Mouse (Mus musculus) hindbrain, embryonic 14.5 days (tissue): ENCODE results near the gene Tigar. TPM values are rescaled to one million over a fixed set of nuclear protein-coding genes. Genes with fewer than 3 reads are reported as not detected.

Experiments
- ATAC-seq: fragments of 200-750 bp; cut with Nextera tagmentation; 2 replicates; pipeline ENCODE4 v1.8.0; 2017; ENCODE audit warnings: moderate number of reproducible peaks, mild to moderate bottlenecking, moderate TSS enrichment, moderate library complexity; ENCODE audit not compliant: low FRiP score
- DNase-seq: peaks from one replicate; pipeline ENCODE4 v3.0.0-alpha.2; 2015; ENCODE audit warnings: low spot score
- H3K27ac ChIP-seq: fragments of 300-500 bp; sonication (generic); 2 replicates; pipeline ENCODE4 v1.5.1; 2014; ENCODE audit warnings: mild to moderate bottlenecking, moderate library complexity
- H3K27me3 ChIP-seq: fragments of 300-500 bp; sonication (generic); 2 replicates; pipeline ENCODE4 v1.6.1; 2014; ENCODE audit warnings: mild to moderate bottlenecking, low read length, mixed read lengths; ENCODE audit not compliant: control insufficient read depth, insufficient read depth
- H3K36me3 ChIP-seq: fragments of 300-500 bp; sonication (generic); replicated peaks from 2 replicates; pipeline ENCODE4 v1.6.1; 2014; ENCODE audit not compliant: control insufficient read depth, insufficient read depth
- H3K4me1 ChIP-seq: fragments of 300-500 bp; sonication (generic); replicated peaks from 2 replicates; pipeline ENCODE4 v1.6.1; 2014; ENCODE audit warnings: antibody characterized with exemption, low read length, mixed read lengths; ENCODE audit not compliant: control insufficient read depth, insufficient read depth
- H3K4me2 ChIP-seq: fragments of 300-500 bp; sonication (generic); replicated peaks from 2 replicates; pipeline ENCODE4 v1.6.1; 2014; ENCODE audit warnings: mild to moderate bottlenecking, moderate library complexity
- H3K4me3 ChIP-seq: fragments of 300-500 bp; sonication (generic); replicated peaks from 2 replicates; pipeline ENCODE4 v1.5.1; 2014; ENCODE audit warnings: mild to moderate bottlenecking, low read length
- H3K9ac ChIP-seq: fragments of 300-500 bp; sonication (generic); 2 replicates; pipeline ENCODE4 v1.6.1; 2014
- H3K9me3 ChIP-seq: fragments of 300-500 bp; sonication (generic); 2 replicates; pipeline ENCODE4 v1.6.1; 2016; ENCODE audit warnings: low read length; ENCODE audit not compliant: control insufficient read depth
- WGBS: fragments of 180-500 bp; shearing (Covaris S2); extraction: QIAGEN DNeasy Blood & Tissue Kit; methylation state at CpG from one replicate; pipeline ENCODE4 v1.1.7; 2014; 5-methylcytosine and 5-hydroxymethylcytosine counted together
- polyA plus RNA-seq: library from polyadenylated mRNA; unstranded; fragments of >200 nt; fragmentation: Nextera tagmentation; extraction: Ambion mirVana; gene quantifications from 2 replicates; pipeline ENCODE4 v1.2.1, GENCODE M21; 2014

The Tigar gene
- polyA plus RNA-seq, 1 experiment from 2014 or later: 6.5 TPM

- Histone ChIP-seq H3K4me1 (no peaks in the 10 kb centered on the region; the same call in 1 of the 2 replicates), H3K36me3 (no peaks in the 10 kb centered on the region), H3K9me3 (no peaks in the 10 kb centered on the region), H3K4me2 (no peak overlapping the region), H3K4me3 (no peak overlapping the region), H3K27ac (no peak overlapping the region), H3K27me3 (no peaks in the 10 kb centered on the region), H3K9ac (no peak overlapping the region)
- 92% methylated on average over 14 of the region's 14 CpGs for WGBS
- DNase-seq (no peak), ATAC-seq (no peak)
Observed at GRCm38 (mm10) chr6:127129659-127130058, 20.3 kb upstream of the Tigar start.

DNA sequence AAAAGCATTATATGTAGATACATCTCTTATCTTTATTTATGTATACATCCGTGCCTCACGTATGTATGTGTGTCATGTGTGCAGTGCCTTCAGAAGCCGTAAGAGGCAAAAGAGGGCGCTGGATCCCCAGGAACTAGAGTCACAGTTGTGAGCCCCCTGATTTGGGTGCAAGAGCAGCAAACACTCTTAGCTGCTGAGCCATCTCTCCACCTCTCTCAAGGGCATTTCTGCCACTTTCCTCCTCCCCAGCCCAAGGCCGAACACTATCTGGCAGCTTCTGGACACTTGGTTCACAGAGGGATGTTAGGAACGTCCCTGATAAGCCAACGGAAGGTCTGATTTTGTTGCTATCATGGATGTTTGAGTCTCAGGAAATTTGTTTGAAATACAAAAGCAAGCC is 14.1 kb upstream of the Tigar start:
- DNase-seq (no peak), ATAC-seq (no peak)
- Histone ChIP-seq H3K27ac (no peak overlapping the region), H3K9ac (no peak overlapping the region), H3K27me3 (no peaks in the 10 kb centered on the region), H3K4me2 (no peak overlapping the region), H3K4me3 (no peak overlapping the region), H3K9me3 (no peaks in the 10 kb centered on the region), H3K4me1 (no peaks in the 10 kb centered on the region), H3K36me3 (no peaks in the 10 kb centered on the region)
- WGBS: 87% methylated on average over 7 of the region's 7 CpGs

GRCm38 (mm10) chr6:127122996-127123395 is 13.6 kb upstream of the Tigar start:
- no peaks in the 10 kb centered on the region for H3K36me3 ChIP-seq
- WGBS: 90% methylated on average over 5 of the region's 5 CpGs
- H3K9ac ChIP-seq: no peak overlapping the region
- no peaks in the 10 kb centered on the region for H3K4me1 ChIP-seq
- no peak overlapping the region for H3K27ac ChIP-seq
- no peak overlapping the region for H3K4me2 ChIP-seq
- no peaks in the 10 kb centered on the region for H3K9me3 ChIP-seq
- no peak overlapping the region for H3K4me3 ChIP-seq
- no peak for ATAC-seq
- DNase-seq: no peak
- H3K27me3 ChIP-seq: no peaks in the 10 kb centered on the region

GRCm38 (mm10) chr6:127122221-127122806 is 13.0 kb upstream of the Tigar start:
- Histone ChIP-seq H3K27ac (no peak overlapping the region), H3K4me1 (no peaks in the 10 kb centered on the region), H3K9ac (no peak overlapping the region), H3K27me3 (no peaks in the 10 kb centered on the region), H3K36me3 (no peaks in the 10 kb centered on the region), H3K9me3 (no peaks in the 10 kb centered on the region), H3K4me3 (no peak overlapping the region), H3K4me2 (no peak overlapping the region)
- ATAC-seq (no peak), DNase-seq (no peak)
- WGBS: 77% methylated on average over 4 of the region's 4 CpGs

DNA sequence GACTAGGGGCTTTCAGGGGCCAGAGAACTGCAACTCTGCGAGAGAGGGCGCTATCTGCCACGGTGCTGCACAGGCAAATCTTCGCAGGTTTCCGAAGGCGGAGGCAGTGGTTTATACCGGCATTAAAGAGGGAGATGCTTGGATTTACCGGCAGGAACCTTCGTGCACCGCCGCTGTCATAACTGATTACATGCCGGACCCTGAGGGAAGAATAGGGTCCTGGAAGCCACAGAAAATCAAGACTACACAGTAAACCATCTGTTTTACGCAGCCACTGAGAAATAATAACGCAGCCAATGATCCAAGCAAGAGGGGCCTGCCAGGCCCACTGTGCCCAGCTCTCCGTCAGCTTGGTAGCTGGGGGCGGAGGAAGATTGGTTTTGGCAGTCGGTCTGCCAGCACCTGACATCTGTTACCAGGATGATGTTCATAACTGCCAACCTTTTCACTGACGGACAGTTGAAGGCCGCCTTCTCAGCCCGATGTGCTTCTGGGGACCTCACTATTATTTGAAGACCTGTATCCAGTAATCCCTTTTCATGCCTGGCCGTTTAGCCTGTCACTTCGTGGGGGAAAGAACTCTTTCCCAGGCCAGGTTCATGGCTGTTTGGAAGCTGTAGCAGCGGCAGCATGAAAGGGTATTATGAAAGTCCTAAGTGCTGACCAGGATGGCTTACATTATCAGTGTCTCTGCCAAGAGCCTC is 5.5 kb upstream of the Tigar start:
- Histone ChIP-seq H3K27me3 (0 out of 2 replicates have a peak, but pooled peaks cover 2% of the 10 kb centered on the region), H3K9me3 (no peaks in the 10 kb centered on the region), H3K4me1 (0 out of 2 replicates have a peak, but pooled peaks cover 3% of the 10 kb centered on the region), H3K9ac (no peak overlapping the region), H3K27ac (no peak overlapping the region), H3K4me3 (no peak overlapping the region), H3K36me3 (no peaks in the 10 kb centered on the region), H3K4me2 (no peak overlapping the region)
- WGBS: 53% methylated on average over 23 of the region's 23 CpGs
- ATAC-seq (peak; percentile 64; the same call in 1 of the 2 replicates), DNase-seq (peak; percentile 44)

GRCm38 (mm10) chr6:127108368-127109060 is 843 bp downstream of the Tigar start:
- Histone ChIP-seq H3K9me3 (no peaks in the 10 kb centered on the region), H3K4me2 (peak overlapping the region; percentile 79), H3K9ac (peak overlapping the region; percentile 63), H3K36me3 (no peaks in the 10 kb centered on the region), H3K27ac (no peak overlapping the region), H3K27me3 (no peaks in the 10 kb centered on the region), H3K4me1 (peaks cover 10% of the 10 kb centered on the region), H3K4me3 (peak overlapping the region; percentile 58)
- DNase-seq (no peak), ATAC-seq (no peak)
- WGBS: 44% methylated on average over 20 of the region's 20 CpGs

DNA sequence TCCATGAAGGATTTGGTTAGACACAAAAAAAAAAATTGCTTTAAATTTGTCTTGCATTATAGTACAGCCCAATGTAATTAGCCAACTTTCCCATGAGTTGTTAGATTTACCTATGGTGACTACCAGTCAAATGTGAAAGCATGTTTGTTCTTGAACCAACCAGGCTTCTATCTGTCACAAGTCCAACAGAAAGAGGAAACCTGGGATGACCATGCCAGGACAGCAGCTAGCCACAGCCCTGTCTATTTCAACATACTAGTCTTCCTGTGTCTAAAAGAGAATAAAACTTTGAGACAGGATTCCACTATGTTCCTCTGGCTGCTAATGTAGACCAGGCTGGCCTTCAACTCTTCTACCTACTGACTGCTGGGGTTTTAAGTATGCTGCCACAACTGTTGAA is 1.9 kb downstream of the Tigar start:
- ATAC-seq: no peak
- H3K27me3 ChIP-seq: no peaks in the 10 kb centered on the region
- H3K4me2 ChIP-seq: no peak overlapping the region
- H3K36me3 ChIP-seq: no peaks in the 10 kb centered on the region
- H3K9me3 ChIP-seq: no peaks in the 10 kb centered on the region
- no peak for DNase-seq
- H3K4me1 ChIP-seq: peaks cover 10% of the 10 kb centered on the region
- H3K4me3 ChIP-seq: no peak overlapping the region
- H3K27ac ChIP-seq: no peak overlapping the region
- H3K9ac ChIP-seq: no peak overlapping the region

GRCm38 (mm10) chr6:127106726-127107125 is 2.6 kb downstream of the Tigar start:
- Histone ChIP-seq H3K27ac (no peak overlapping the region), H3K36me3 (no peaks in the 10 kb centered on the region), H3K4me3 (no peak overlapping the region), H3K9ac (no peak overlapping the region), H3K9me3 (no peaks in the 10 kb centered on the region), H3K27me3 (no peaks in the 10 kb centered on the region), H3K4me2 (no peak overlapping the region), H3K4me1 (peaks cover 10% of the 10 kb centered on the region)
- ATAC-seq: no peak
- WGBS: 43% methylated on average over 5 of the region's 5 CpGs
- no peak for DNase-seq

DNA sequence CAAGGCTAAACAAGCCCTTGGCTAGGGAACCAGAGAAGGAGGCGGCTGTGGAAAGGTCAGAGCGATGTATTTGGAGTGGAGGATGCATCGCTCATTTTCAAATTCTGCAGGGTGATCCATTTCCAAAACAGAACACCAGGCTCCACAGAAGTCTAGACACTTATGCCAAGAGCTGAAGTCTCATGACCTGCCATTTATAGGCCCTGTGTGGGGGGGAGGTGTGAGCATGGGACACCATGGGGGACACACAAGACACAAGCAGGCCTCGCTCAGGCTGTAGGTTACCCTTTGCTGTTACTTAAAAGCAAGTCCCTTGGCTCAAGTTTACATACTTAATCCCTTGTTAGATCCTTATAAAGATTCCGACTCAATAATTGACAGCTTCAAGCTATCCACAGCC is 3.2 kb downstream of the Tigar start:
- Histone ChIP-seq H3K9ac (no peak overlapping the region), H3K9me3 (no peaks in the 10 kb centered on the region), H3K27ac (no peak overlapping the region), H3K4me1 (peaks cover 10% of the 10 kb centered on the region), H3K4me2 (no peak overlapping the region), H3K4me3 (no peak overlapping the region), H3K36me3 (no peaks in the 10 kb centered on the region), H3K27me3 (no peaks in the 10 kb centered on the region)
- no peak for ATAC-seq
- 93% methylated on average over 5 of the region's 5 CpGs for WGBS
- DNase-seq: no peak
